Mouse (Mus musculus) lung, adult 2 months (tissue): ENCODE measurements around the gene Tmprss11g. TPM values are rescaled to one million over a fixed set of nuclear protein-coding genes. Genes with fewer than 3 reads are reported as not detected.

ENCODE experiments used
- DNase-seq: peaks from one replicate; pipeline ENCODE4 v3.0.0; 2022
- H3K4me1 ChIP-seq: fragments of 200-500 bp; 2 replicates; pipeline ENCODE4 v1.6.1; 2011; ENCODE audit warnings: low read length; ENCODE audit not compliant: control insufficient read depth, insufficient read depth
- H3K4me3 ChIP-seq: fragments of 200-500 bp; replicated peaks from 2 replicates; pipeline ENCODE3; 2011; ENCODE audit warnings: low read depth, mild to moderate bottlenecking, control low read depth, low read length; ENCODE audit errors: extremely low read depth
- CTCF ChIP-seq: fragments of 200-500 bp; IDR thresholded peaks from 2 replicates; pipeline ENCODE4 v1.5.1; 2011; ENCODE audit warnings: mild to moderate bottlenecking, low read length, control low read depth; ENCODE audit not compliant: insufficient read depth
- POLR2A ChIP-seq: fragments of 200-500 bp; IDR thresholded peaks from 2 replicates; pipeline ENCODE4 v1.6.1; 2011; ENCODE audit warnings: low read depth, mild to moderate bottlenecking, control low read depth, low read length, borderline replicate concordance; ENCODE audit errors: extremely low read depth
- polyA plus RNA-seq: library from polyadenylated mRNA; depleted of rRNA; stranded (reverse); fragments of >200 nt; gene quantifications from 2 replicates; pipeline ENCODE4 v1.2.3, GENCODE M21; 2012; rRNA removed

The Tmprss11g gene
- polyA plus RNA-seq, 1 experiment, result 0.31 TPM

DNA sequence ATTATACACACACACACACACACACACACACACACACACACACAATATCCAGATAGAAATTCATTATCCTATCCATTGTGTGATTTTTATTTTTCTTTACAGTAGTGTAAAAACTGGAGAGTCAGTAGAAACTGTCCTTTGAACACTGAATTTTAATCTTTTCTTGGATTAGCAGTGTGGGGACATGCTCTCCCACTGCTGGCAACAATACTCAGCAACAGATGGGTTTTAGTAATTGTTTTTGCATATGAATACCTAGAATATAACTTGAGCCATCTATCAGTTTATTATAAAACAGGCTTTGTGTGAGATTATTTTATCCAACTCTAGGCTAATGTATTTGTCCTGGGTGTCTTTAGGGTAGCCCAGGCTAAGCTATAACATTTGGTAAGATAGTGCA lies 79.9 kb downstream of the Tmprss11g start:
- H3K4me3 ChIP-seq, result no peak overlapping the region
- no peak for DNase-seq
- H3K4me1 ChIP-seq, result no peaks in the 10 kb centered on the region
- TF ChIP-seq CTCF, result no peak
- TF ChIP-seq POLR2A, result no peak

Other genes starting within 250 kb of the Tmprss11g start
- not detected in 2 replicates for gene Tmprss11c, start 229.3 kb downstream of the Tmprss11g start, polyA plus RNA-seq
- gene Tmprss11d, start 145.2 kb downstream of the Tmprss11g start, polyA plus RNA-seq, result 1.3 TPM in 1 of 2 replicates, not detected in the other
- 1.2 TPM in 1 of 2 replicates, not detected in the other for gene Tmprss11a, start 49.6 kb downstream of the Tmprss11g start, polyA plus RNA-seq
- gene Tmprss11f, start 113.8 kb upstream of the Tmprss11g start, polyA plus RNA-seq, result 0.40 TPM in 1 of 2 replicates, not detected in the other
- 0.40 TPM in 1 of 2 replicates, not detected in the other for gene Tmprss11b, start 157.8 kb upstream of the Tmprss11g start, polyA plus RNA-seq
- gene Tmprss11e, start 227.2 kb upstream of the Tmprss11g start, polyA plus RNA-seq, result 0.12 TPM in 1 of 2 replicates, not detected in the other